Mouse (Mus musculus): ENCODE data around the gene Ptn.

DNA sequence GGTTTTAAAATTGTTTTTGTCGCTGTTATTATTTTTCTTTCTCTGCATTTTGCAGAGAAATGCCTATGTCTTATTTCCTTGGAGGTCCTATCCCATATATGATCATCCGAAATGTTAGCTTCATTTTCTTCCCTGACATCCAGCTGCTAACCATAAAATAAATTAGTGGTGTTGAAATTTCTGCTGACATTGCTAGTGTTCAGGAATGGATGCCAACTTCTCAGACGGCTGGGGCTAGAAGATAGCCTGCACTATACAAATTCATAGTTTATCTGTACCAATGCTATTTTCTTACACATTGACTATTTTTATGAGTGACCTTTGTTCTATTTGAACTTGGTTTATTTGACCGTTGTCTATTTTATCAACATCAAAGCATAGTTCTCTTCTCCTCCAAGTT lies 20.8 kb downstream of the Ptn start:
- no peak for TF ChIP-seq CTCF (IDR thresholded peaks at IDR 0.05; ENCODE audit: extremely low read depth, insufficient read depth, insufficient read length, insufficient replicate concordance)
- no peak for TF ChIP-seq POLR2A (IDR thresholded peaks at IDR 0.05; ENCODE audit: low read depth, low read length)

Data from spleen, adult 2 months (tissue).